Mouse (Mus musculus) heart, postnatal 0 days (tissue): ENCODE data around the gene Cd274.

Source experiments
- CTCF ChIP-seq: IDR thresholded peaks from 2 replicates; pipeline ENCODE4 v1.5.1; 2016; ENCODE audit warnings: antibody characterized with exemption, control low read depth, low read depth
- EP300 ChIP-seq: IDR thresholded peaks from 2 replicates; pipeline ENCODE4 v1.6.1; 2016; ENCODE audit warnings: antibody characterized with exemption, low read depth

- TF ChIP-seq EP300 (no peak), CTCF (no peak)
These were observed 24.0 kb downstream of the Cd274 start for GRCm38 (mm10) chr19:29391279-29391678.
